Mouse (Mus musculus): ENCODE results near the gene Grid1.

Grid1 gene

GRCm38 (mm10) chr14:35198447-35198846 is 378.5 kb downstream of the Grid1 start:
- DNase-seq (ENCODE audit: low read depth, low spot score): no peak

GRCm38 (mm10) chr14:35198899-35199298 is 379.0 kb downstream of the Grid1 start:
- DNase-seq (ENCODE audit: low read depth, low spot score): no peak

GRCm38 (mm10) chr14:35209444-35209843 is 389.5 kb downstream of the Grid1 start:
- DNase-seq (ENCODE audit: low read depth, low spot score): no peak

- DNase-seq (ENCODE audit: low read depth, low spot score): no peak
Measured at GRCm38 (mm10) chr14:35219021-35219420, 399.1 kb downstream of the Grid1 start.

GRCm38 (mm10) chr14:35222196-35222595 is 402.3 kb downstream of the Grid1 start:
- DNase-seq (ENCODE audit: low read depth, low spot score): no peak

GRCm38 (mm10) chr14:35227581-35227980 is 407.7 kb downstream of the Grid1 start:
- DNase-seq (ENCODE audit: low read depth, low spot score): no peak

GRCm38 (mm10) chr14:35231384-35231783 is 411.5 kb downstream of the Grid1 start:
- DNase-seq (ENCODE audit: low read depth, low spot score): no peak

- no peak for DNase-seq (ENCODE audit: low read depth, low spot score)
Measured at GRCm38 (mm10) chr14:35242882-35243281, 423.0 kb downstream of the Grid1 start.

- no peak for DNase-seq (ENCODE audit: low read depth, low spot score)
Measured at GRCm38 (mm10) chr14:35244776-35245548, 425.1 kb downstream of the Grid1 start.

- no peak for DNase-seq (ENCODE audit: low read depth, low spot score)
Measured at GRCm38 (mm10) chr14:35250412-35250811, 430.5 kb downstream of the Grid1 start.

- DNase-seq (ENCODE audit: low read depth, low spot score): peak; percentile 5
Measured at GRCm38 (mm10) chr14:35254477-35254876, 434.6 kb downstream of the Grid1 start.

GRCm38 (mm10) chr14:35270260-35270659 is 450.4 kb downstream of the Grid1 start:
- DNase-seq (ENCODE audit: low read depth, low spot score): no peak

- DNase-seq (ENCODE audit: low read depth, low spot score): no peak
Measured at GRCm38 (mm10) chr14:35309201-35309600, 489.3 kb downstream of the Grid1 start.

GRCm38 (mm10) chr14:35313380-35314299 is 493.7 kb downstream of the Grid1 start:
- no peak for DNase-seq (ENCODE audit: low read depth, low spot score)

GRCm38 (mm10) chr14:35326306-35326705 is 506.4 kb downstream of the Grid1 start:
- DNase-seq (ENCODE audit: low read depth, low spot score): peak; percentile 6

GRCm38 (mm10) chr14:35336561-35336960 is 516.7 kb downstream of the Grid1 start:
- no peak for DNase-seq (ENCODE audit: low read depth, low spot score)

- DNase-seq (ENCODE audit: low read depth, low spot score): no peak
Measured at GRCm38 (mm10) chr14:35356011-35356410, 536.1 kb downstream of the Grid1 start.

GRCm38 (mm10) chr14:35356480-35357085 is 536.7 kb downstream of the Grid1 start:
- no peak for DNase-seq (ENCODE audit: low read depth, low spot score)

- DNase-seq (ENCODE audit: low read depth, low spot score): no peak
Measured at GRCm38 (mm10) chr14:35358136-35358821, 538.4 kb downstream of the Grid1 start.

GRCm38 (mm10) chr14:35365177-35365944 is 545.5 kb downstream of the Grid1 start:
- no peak for DNase-seq (ENCODE audit: low read depth, low spot score)

GRCm38 (mm10) chr14:35374374-35374773 is 554.5 kb downstream of the Grid1 start:
- no peak for DNase-seq (ENCODE audit: low read depth, low spot score)
